Mouse (Mus musculus): ENCODE data around the gene Rnf133.

GRCm38 (mm10) chr6:23650205-23650604 lies at the start of gene Rnf133:
- TF ChIP-seq POLR2A (IDR thresholded peaks at IDR 0.05; ENCODE audit: low read depth, low read length) (no peak), CTCF (conservative IDR thresholded peaks at IDR 0.05; ENCODE audit: insufficient read depth, insufficient read length, low read depth, low read length) (no peak)
